Mouse (Mus musculus): ENCODE measurements at regions not wholly inside any gene's neighbourhood (a gene's known extent, or its start where the extent isn't known, plus 50 kb on each side); places are given as distances from the start of the nearest gene placed in this dataset.

DNA sequence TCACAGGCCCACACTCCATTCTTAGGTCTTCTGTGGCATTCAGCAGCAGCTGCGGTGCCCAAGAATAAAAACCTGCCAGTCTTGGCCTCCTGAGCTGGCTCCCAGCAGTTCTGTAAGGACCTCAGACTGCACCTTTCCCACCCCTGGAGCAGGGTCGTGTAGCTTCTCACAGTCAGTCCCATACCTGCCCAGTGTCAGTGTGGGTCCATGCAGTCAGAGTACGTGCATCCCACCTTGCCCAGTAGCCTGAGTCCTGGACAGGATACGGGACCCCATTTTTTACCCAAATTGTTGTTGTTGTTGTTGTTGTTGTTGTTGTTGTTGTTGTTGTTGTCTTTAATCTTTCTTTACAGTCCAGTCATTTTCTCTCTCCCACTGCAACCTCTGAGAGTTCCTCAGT, 6811.3 kb downstream of the 9330182O14Rik start:
- DNase-seq (ENCODE audit: extremely low spot score in 1 of 2, low spot score in 1 of 2) = no peak

DNA sequence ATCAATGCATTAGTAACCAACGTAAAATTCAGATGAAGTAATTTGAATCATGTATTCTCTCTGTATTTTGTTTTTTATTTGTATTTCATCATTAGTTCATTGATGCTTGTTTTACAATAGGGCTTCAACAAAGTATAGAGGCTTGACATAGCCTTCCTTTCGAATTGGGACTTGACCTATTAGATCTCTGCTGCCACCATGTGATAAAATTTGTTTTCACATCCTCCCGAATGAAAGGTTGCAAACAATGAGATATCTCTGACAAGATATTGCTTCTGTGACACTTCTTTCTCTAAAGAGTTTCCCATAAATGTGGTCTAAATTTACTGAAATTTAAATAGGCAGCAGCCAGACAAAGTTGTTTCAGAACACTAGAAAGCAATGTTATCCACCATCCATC, 6856.0 kb downstream of the 9330182O14Rik start:
- DNase-seq (ENCODE audit: extremely low spot score in 1 of 2, low spot score in 1 of 2) = no peak

DNA sequence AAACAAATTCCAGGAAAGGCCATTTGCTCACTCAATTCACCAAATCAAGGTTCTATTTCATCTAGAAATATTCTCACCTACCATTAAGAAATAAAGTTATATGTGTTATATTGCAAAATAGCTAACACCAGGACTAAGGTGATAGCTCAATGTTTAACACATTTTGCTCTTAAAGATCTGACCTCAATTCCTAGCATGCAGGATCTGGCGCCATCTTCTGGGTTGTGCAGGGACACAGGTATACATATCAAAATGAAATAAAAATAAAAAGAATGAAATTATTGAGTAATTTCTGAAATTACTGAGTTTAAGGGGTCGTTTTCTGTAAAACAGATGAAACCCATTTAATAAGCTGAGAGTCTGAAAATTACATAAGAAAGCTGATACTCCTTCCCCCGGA, 6862.9 kb downstream of the 9330182O14Rik start:
- DNase-seq (ENCODE audit: extremely low spot score in 1 of 2, low spot score in 1 of 2) = peak in 1 of 2 experiments; percentile 3
